Mouse (Mus musculus): ENCODE measurements at regions not wholly inside any gene's neighbourhood (a gene's known extent, or its start where the extent isn't known, plus 50 kb on each side); places are given as distances from the start of the nearest gene placed in this dataset.
A peak's percentile ranks its signal among the peaks of the same experiment; 100 is the strongest.

GRCm38 (mm10) chr17:80786061-80786851 is 58.0 kb upstream of the Map4k3 start:
- Histone ChIP-seq H3K4me1 (replicated peaks) (no peaks in the 10 kb centered on the region), H3K4me2 (no peak overlapping the region), H3K9me3 (no peaks in the 10 kb centered on the region; the same call in 1 of the 2 replicates), H3K27ac (no peak overlapping the region), H3K36me3 (no peaks in the 10 kb centered on the region), H3K27me3 (no peaks in the 10 kb centered on the region), H3K4me3 (no peak overlapping the region), H3K9ac (no peak overlapping the region)
- ATAC-seq (ENCODE audit: low FRiP score) = no peak
- 83% methylated on average over 8 of the region's 8 CpGs for WGBS

DNA sequence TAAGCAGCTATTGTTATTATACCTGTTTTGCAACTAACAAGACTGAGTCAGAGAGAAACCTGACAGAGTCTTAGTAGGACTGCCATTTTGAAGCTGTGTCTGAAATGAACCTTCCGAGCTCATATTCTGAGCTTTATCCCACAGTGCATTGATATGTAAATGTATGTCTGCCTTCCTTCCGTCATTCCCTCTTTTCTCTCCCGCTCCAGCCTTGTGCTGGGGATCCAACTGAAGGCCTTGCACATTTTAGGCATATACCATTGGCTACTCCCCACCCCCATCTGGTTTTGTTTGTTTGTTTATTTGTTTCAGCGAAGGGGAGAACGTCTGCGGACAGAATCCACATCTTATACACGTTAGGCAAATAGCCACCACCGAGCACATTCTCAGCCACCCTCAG is 57.2 kb upstream of the Map4k3 start:
- 57% methylated on average over 8 of the region's 8 CpGs for WGBS
- Histone ChIP-seq H3K4me1 (replicated peaks) (no peaks in the 10 kb centered on the region; the same call in 1 of the 2 replicates), H3K9me3 (no peaks in the 10 kb centered on the region; the same call in 1 of the 2 replicates), H3K27me3 (no peaks in the 10 kb centered on the region), H3K27ac (no peak overlapping the region), H3K36me3 (no peaks in the 10 kb centered on the region), H3K4me3 (no peak overlapping the region), H3K4me2 (no peak overlapping the region), H3K9ac (no peak overlapping the region)
- ATAC-seq (ENCODE audit: low FRiP score) = no peak

DNA sequence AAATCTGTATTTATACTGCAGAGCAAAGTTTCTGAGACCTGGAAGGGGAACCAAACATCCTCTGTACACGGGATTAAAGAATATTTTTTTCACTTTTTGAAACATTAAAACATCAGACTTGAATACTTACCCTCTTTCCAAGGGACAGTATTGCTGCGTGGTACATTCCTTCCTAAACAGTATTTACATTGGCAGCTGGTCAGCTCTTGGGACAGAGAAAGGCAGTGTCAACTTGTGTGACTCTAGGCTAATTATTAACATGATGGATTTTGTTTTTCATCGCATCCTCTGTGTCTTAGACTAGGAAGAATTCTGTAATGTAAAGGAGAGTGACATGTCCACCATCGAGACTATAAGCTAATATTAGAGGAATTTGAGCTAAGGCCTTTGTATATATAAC is 56.8 kb upstream of the Map4k3 start:
- Histone ChIP-seq H3K4me3 (no peak overlapping the region), H3K36me3 (no peaks in the 10 kb centered on the region), H3K4me2 (no peak overlapping the region), H3K27me3 (no peaks in the 10 kb centered on the region), H3K9me3 (no peaks in the 10 kb centered on the region; the same call in 1 of the 2 replicates), H3K27ac (no peak overlapping the region), H3K4me1 (replicated peaks) (no peaks in the 10 kb centered on the region; the same call in 1 of the 2 replicates), H3K9ac (no peak overlapping the region)
- no peak for ATAC-seq (ENCODE audit: low FRiP score)
- whole genome bisulfite sequencing = 61% methylated on average over 4 of the region's 4 CpGs

DNA sequence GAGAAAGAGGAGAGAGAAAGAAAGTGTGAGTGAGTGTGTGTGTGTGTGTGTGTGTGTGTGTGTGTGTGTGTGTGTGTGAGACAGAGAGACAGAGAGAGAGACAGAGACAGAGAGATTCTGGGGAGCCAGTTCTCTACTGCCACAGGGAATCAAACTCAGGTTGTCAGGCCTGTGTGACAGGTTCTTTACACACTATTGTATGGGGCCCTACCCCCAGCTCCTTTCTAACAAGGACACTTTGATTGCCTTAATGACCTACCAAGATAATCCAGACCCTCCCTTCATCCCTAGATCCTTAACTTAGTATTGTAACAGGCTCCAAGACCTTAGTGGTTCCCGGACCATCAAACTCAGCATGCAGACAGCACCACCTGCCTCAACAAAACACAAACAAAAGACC is 53.9 kb upstream of the Map4k3 start:
- Histone ChIP-seq H3K9me3 (no peaks in the 10 kb centered on the region; the same call in 1 of the 2 replicates), H3K27ac (no peak overlapping the region)

GRCm38 (mm10) chr17:80781621-80782020 is 53.3 kb upstream of the Map4k3 start:
- Histone ChIP-seq H3K9me3 (no peaks in the 10 kb centered on the region), H3K4me1 (replicated peaks) (no peaks in the 10 kb centered on the region; the same call in 1 of the 2 replicates), H3K27ac (no peak overlapping the region), H3K4me2 (no peak overlapping the region), H3K9ac (no peak overlapping the region), H3K36me3 (no peaks in the 10 kb centered on the region), H3K4me3 (no peak overlapping the region), H3K27me3 (no peaks in the 10 kb centered on the region)
- WGBS = 88% methylated on average over 12 of the region's 12 CpGs
- ATAC-seq (ENCODE audit: low FRiP score) = no peak

More for the DNA sequence above, 53.9 kb upstream of the Map4k3 start:
- ATAC-seq (ENCODE audit: low FRiP score) = no peak
- Histone ChIP-seq H3K4me3 (no peak overlapping the region), H3K9ac (no peak overlapping the region), H3K4me1 (replicated peaks) (no peaks in the 10 kb centered on the region; the same call in 1 of the 2 replicates), H3K27me3 (no peaks in the 10 kb centered on the region), H3K36me3 (no peaks in the 10 kb centered on the region), H3K4me2 (no peak overlapping the region)
- WGBS = 26% methylated on average over 1 of the region's 1 CpGs

GRCm38 (mm10) chr17:80780303-80780702 is 52.0 kb upstream of the Map4k3 start:
- ATAC-seq (ENCODE audit: low FRiP score) = peak; percentile 71
- H3K9me3 ChIP-seq = no peaks in the 10 kb centered on the region
- no peaks in the 10 kb centered on the region for H3K27me3 ChIP-seq
- H3K4me1 ChIP-seq (replicated peaks) = no peaks in the 10 kb centered on the region; the same call in 1 of the 2 replicates
- WGBS = 32% methylated on average over 7 of the region's 7 CpGs
- H3K4me2 ChIP-seq = no peak overlapping the region
- H3K4me3 ChIP-seq = no peak overlapping the region
- no peak overlapping the region for H3K9ac ChIP-seq
- peak overlapping the region; percentile 31 for H3K27ac ChIP-seq
- no peaks in the 10 kb centered on the region for H3K36me3 ChIP-seq

DNA sequence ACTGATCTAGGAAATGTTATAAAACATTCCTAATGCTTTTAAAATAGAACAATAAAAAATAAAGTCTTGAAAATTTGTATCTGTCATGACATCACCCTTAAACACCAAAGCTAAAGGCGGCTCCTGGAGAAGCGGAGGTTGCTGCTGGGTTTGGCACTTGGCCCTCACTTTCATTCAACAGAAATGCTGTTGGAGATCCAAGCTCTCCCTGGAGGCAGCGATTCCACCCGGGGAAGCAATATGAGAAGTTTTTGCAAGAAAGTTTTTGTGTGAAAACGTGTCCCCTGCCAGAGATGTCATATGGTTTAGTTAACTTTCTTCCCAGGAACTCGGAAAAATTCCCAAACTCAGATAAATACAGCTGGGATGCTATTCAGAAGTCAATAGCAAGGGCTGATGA is 51.5 kb upstream of the Map4k3 start:
- H3K36me3 ChIP-seq = no peaks in the 10 kb centered on the region
- 68% methylated on average over 6 of the region's 6 CpGs for WGBS
- H3K27ac ChIP-seq = peak overlapping the region; percentile 31; the same call in 1 of the 2 replicates

More for the DNA sequence above, 51.5 kb upstream of the Map4k3 start:
- no peak for ATAC-seq (ENCODE audit: low FRiP score)
- no peaks in the 10 kb centered on the region for H3K9me3 ChIP-seq
- H3K9ac ChIP-seq = no peak overlapping the region
- H3K4me3 ChIP-seq = no peak overlapping the region
- H3K4me1 ChIP-seq (replicated peaks) = no peaks in the 10 kb centered on the region; the same call in 1 of the 2 replicates
- H3K4me2 ChIP-seq = no peak overlapping the region
- H3K27me3 ChIP-seq = no peaks in the 10 kb centered on the region
